Mouse (Mus musculus) Muller cell, postnatal 12 days (primary cell): ENCODE measurements at regions not wholly inside any gene's neighbourhood (a gene's known extent, or its start where the extent isn't known, plus 50 kb on each side); places are given as distances from the start of the nearest gene placed in this dataset.

Experiments
- DNase-seq: peaks from one replicate; pipeline ENCODE4 v3.0.0-alpha.2; 2015; ENCODE audit errors: inconsistent ontology term

GRCm38 (mm10) chrX:151708055-151708670, 92.4 kb upstream of the Huwe1 start:
- peak; percentile 65 for DNase-seq
